Comparison of ENCODE assay signal across 10 mouse cellular contexts in the genomic region with DNA sequence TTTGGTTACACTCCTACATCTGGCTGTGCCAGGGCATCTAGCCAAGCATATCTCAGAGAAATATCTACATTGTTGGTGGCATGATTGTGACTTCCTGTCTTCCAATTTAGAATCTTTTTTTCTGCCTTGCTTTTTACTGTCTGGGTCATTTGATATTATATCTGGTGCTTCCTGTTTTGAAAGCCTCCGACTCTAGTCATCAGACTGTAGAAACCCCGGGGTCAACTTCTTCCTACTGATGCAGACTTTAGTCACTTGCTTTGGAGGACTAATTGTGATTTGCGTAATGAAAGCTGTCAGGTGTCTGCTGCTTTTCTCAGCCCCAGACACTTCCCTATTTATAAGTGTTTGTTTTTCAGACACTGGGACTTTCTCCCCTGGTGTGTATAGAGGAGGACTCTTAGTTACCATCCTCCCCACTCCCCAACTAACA.
A peak's percentile ranks its signal among the peaks of the same experiment; 100 is the strongest.
DNase-seq lines count a peak whose midpoint lies in the region; ATAC-seq and TF ChIP-seq lines count a peak whose summit lies in the region.
"Had no signal": no experiment of that assay in that cellular context is flagged by ENCODE, and none has a peak within 500 bp of the region (broad histone marks: within the 10 kb centered on the region; RNA-seq: fewer than 3 reads in every experiment).

No protein-coding gene starts in this region.

- no peak for TF ChIP-seq POLR2A in CH12.LX (IDR thresholded peaks at IDR 0.05; ENCODE audit: low read depth, low read length)

- in situ Hi-C loops in CH12.LX (cut with MboI; ENCODE audit: low pct_ligation_motif_present, low pct_unique_long_range_greater_than_20kb, low sequenced_read_pairs), result no loop called here

- ATAC-seq in inflammation-experienced regulatory T-cells, adult 6 months, result peak; percentile 75

- no peaks in the 10 kb centered on the region for H3K79me2 ChIP-seq in CH12.LX (replicated peaks; ENCODE audit: control insufficient read depth, extremely low read depth, insufficient read depth, poor library complexity, severe bottlenecking)

- no peak for TF ChIP-seq CTCF in CH12.LX (conservative IDR thresholded peaks at IDR 0.05 in 1 of 2, IDR thresholded peaks at IDR 0.05 in 1 of 2; ENCODE audit: low read depth in 2 of 2, low read length in 2 of 2)

- TF ChIP-seq EP300 in CH12.LX (IDR thresholded peaks at IDR 0.05; ENCODE audit: low read length), result peak; percentile 52; the same call in 1 of the 2 replicates

- no peaks in the 10 kb centered on the region for H3K27me3 ChIP-seq in CH12.LX (replicated peaks)
- H3K27me3 ChIP-seq: hindbrain, embryonic 13.5 days had no signal

- H3K9me3 ChIP-seq in CH12.LX (replicated peaks; ENCODE audit: low read length), result no peaks in the 10 kb centered on the region
- H3K9me3 ChIP-seq: hindbrain, embryonic 13.5 days had no signal

- H3K4me3 ChIP-seq in CH12.LX (replicated peaks in 1 of 3; ENCODE audit: low read depth in 2 of 3, low read length in 2 of 3, poor library complexity in 1 of 3), result no peak overlapping the region
- H3K4me3 ChIP-seq: hindbrain, embryonic 13.5 days had no signal

- peak; percentile 43 for DNase-seq in kidney, adult 9 months
- no peak for DNase-seq in kidney, adult 18-20 months
- DNase-seq in CH12.LX (ENCODE audit: extremely low read depth), result peak; percentile 81
- peak; percentile 66 to 81 for DNase-seq in monocyte, adult 2 months (ENCODE audit: low read depth in 1 of 2, low spot score in 2 of 2)
- no peak for DNase-seq in layer of hippocampus, adult 18-20 months (ENCODE audit: low spot score in 2 of 2)
- no peak for DNase-seq in right cerebral cortex, adult 2 months (ENCODE audit: low spot score in 2 of 2)
- no peak for DNase-seq in embryo, embryonic 10 days (ENCODE audit: low spot score)

- H3K4me1 ChIP-seq in CH12.LX (ENCODE audit: control insufficient read depth in 1 of 2, insufficient read depth in 2 of 2), result peaks cover 38 to 66% of the 10 kb centered on the region in 2 experiments
- H3K4me1 ChIP-seq: hindbrain, embryonic 13.5 days had no signal

- no peak overlapping the region for H3K27ac ChIP-seq in CH12.LX (ENCODE audit: insufficient read depth, low read depth)
- H3K27ac ChIP-seq: hindbrain, embryonic 13.5 days had no signal

- H3K4me2 ChIP-seq in CH12.LX (ENCODE audit: insufficient read depth, low read depth, poor library complexity, severe bottlenecking), result peak overlapping the region; percentile 54
- H3K4me2 ChIP-seq: hindbrain, embryonic 13.5 days had no signal

- dilution Hi-C loops in CH12.LX (cut with MboI; ENCODE audit: extremely low pct_ligation_motif_present, extremely low pct_unique_long_range_greater_than_20kb, low sequenced_read_pairs), result no loop called here

- no peak for TF ChIP-seq RAD21 in CH12.LX (IDR thresholded peaks at IDR 0.05; ENCODE audit: low read depth, low read length)

- no peak overlapping the region for H3K9ac ChIP-seq in CH12.LX (ENCODE audit: insufficient read depth, low read depth)
- H3K9ac ChIP-seq: hindbrain, embryonic 13.5 days had no signal

- no peaks in the 10 kb centered on the region for H3K36me3 ChIP-seq in CH12.LX (replicated peaks in 1 of 2; ENCODE audit: control insufficient read depth in 1 of 2, insufficient read depth in 1 of 2, low read length in 1 of 2)
- H3K36me3 ChIP-seq: G1E; hindbrain, embryonic 13.5 days had no signal

TF ChIP-seq in CH12.LX, 34 proteins besides CTCF, POLR2A, EP300 and RAD21:
- TF ChIP-seq KAT2A (IDR thresholded peaks at IDR 0.05; ENCODE audit: insufficient replicate concordance, low read length), result no peak
- no peak for TF ChIP-seq MAZ (IDR thresholded peaks at IDR 0.05; ENCODE audit: low read depth, low read length)
- TF ChIP-seq ZC3H11A (IDR thresholded peaks at IDR 0.05; ENCODE audit: low read depth, low read length), result no peak
- TF ChIP-seq BHLHE40 (IDR thresholded peaks at IDR 0.05; ENCODE audit: low read depth, low read length), result peak; percentile 79
- TF ChIP-seq NELFE (IDR thresholded peaks at IDR 0.05; ENCODE audit: low read depth, low read length), result no peak
- no peak for TF ChIP-seq MAFK (IDR thresholded peaks at IDR 0.05; ENCODE audit: insufficient replicate concordance, low read length)
- TF ChIP-seq TBP (conservative IDR thresholded peaks at IDR 0.05; ENCODE audit: low read depth, low read length), result no peak
- TF ChIP-seq IRF4 (IDR thresholded peaks at IDR 0.05; ENCODE audit: low read depth, low read length), result peak; percentile 36; the same call in 1 of the 2 replicates
- peak; percentile 60 for TF ChIP-seq ELF1 (IDR thresholded peaks at IDR 0.05; ENCODE audit: low read depth, low read length)
- TF ChIP-seq ETS1 (conservative IDR thresholded peaks at IDR 0.05; ENCODE audit: low read depth, low read length), result peak; percentile 82; the same call in 1 of the 2 replicates
- no peak for TF ChIP-seq PAX5 (IDR thresholded peaks at IDR 0.05; ENCODE audit: low read length)
- peak; percentile 49; the same call in 1 of the 2 replicates for TF ChIP-seq TCF12 (IDR thresholded peaks at IDR 0.05; ENCODE audit: low read depth, low read length)
- TF ChIP-seq USF1 (IDR thresholded peaks at IDR 0.05; ENCODE audit: low read depth, low read length), result no peak
- peak; percentile 50; the same call in 1 of the 2 replicates for TF ChIP-seq SIN3A (IDR thresholded peaks at IDR 0.05; ENCODE audit: low read length)
- no peak for TF ChIP-seq CHD2 (IDR thresholded peaks at IDR 0.05; ENCODE audit: low read length)
- TF ChIP-seq MEF2A (IDR thresholded peaks at IDR 0.05; ENCODE audit: borderline replicate concordance, low read depth, low read length), result 0 out of 2 replicates have a peak, but pooled peaks have one; percentile 68
- TF ChIP-seq NRF1 (IDR thresholded peaks at IDR 0.05; ENCODE audit: low read depth, low read length), result no peak
- TF ChIP-seq ZMIZ1 (IDR thresholded peaks at IDR 0.05; ENCODE audit: low read depth, low read length), result no peak

Comparison
In these comparisons a context has a peak if more than half of its experiments do, and no peak if none do; other contexts are left out.
1. DNase-seq: peak in kidney, adult 9 months (single experiment), CH12.LX (single experiment) and monocyte, adult 2 months (2 of 2); none in kidney, adult 18-20 months (single experiment), layer of hippocampus, adult 18-20 months (0 of 2), right cerebral cortex, adult 2 months (0 of 2) and embryo, embryonic 10 days (single experiment).